Mouse (Mus musculus) liver, embryonic 14.5 days (tissue): ENCODE data around the gene Hist1h3g. TPM values are rescaled to one million over a fixed set of nuclear protein-coding genes. Genes with fewer than 3 reads are reported as not detected.
"Not testable (repeated sequence)": the region's sequence is repeated elsewhere in the genome, so short reads cannot be mapped to it uniquely, and the experiment has no call there.

Experiments used
- ATAC-seq: fragments of 200-750 bp; cut with Nextera tagmentation; 2 replicates; pipeline ENCODE4 v1.8.0; 2017; ENCODE audit warnings: moderate number of reproducible peaks, mild to moderate bottlenecking, moderate library complexity; ENCODE audit not compliant: insufficient read depth
- DNase-seq, 3 experiments: peaks; one replicate each; pipeline ENCODE4 v3.0.0-alpha.2; 2012 to 2013; ENCODE audit warnings: low read depth in 3 of 3, low spot score in 3 of 3
- H3K27ac ChIP-seq: fragments of 300-500 bp; sonication (generic); 2 replicates; pipeline ENCODE4 v1.5.1; 2014; ENCODE audit warnings: moderate library complexity, mild to moderate bottlenecking, control low read depth, inconsistent platforms
- H3K27me3 ChIP-seq: fragments of 300-500 bp; sonication (generic); 2 replicates; pipeline ENCODE4 v1.6.1; 2014; ENCODE audit warnings: mild to moderate bottlenecking, low read length, moderate library complexity; ENCODE audit not compliant: control insufficient read depth, insufficient read depth
- H3K36me3 ChIP-seq: fragments of 300-500 bp; sonication (generic); replicated peaks from 2 replicates; pipeline ENCODE4 v1.6.1; 2014; ENCODE audit warnings: low read depth; ENCODE audit not compliant: control insufficient read depth, insufficient read depth
- H3K4me1 ChIP-seq, 2 experiments: fragments of 200-500 bp in 1 of 2; fragments of 300-500 bp in 1 of 2; sonication (generic) in 1 of 2; replicated peaks; 2 replicates each; pipeline ENCODE4 v1.6.1; 2012 to 2014; ENCODE audit warnings: antibody characterized with exemption in 1 of 2, inconsistent platforms in 1 of 2, low read length in 1 of 2; ENCODE audit not compliant: control insufficient read depth in 2 of 2, insufficient read depth in 2 of 2
- H3K4me2 ChIP-seq: fragments of 300-500 bp; sonication (generic); 2 replicates; pipeline ENCODE4 v1.6.1; 2014; ENCODE audit warnings: low read depth, mild to moderate bottlenecking, control low read depth, moderate library complexity
- H3K4me3 ChIP-seq, 2 experiments: fragments of 200-500 bp in 1 of 2; fragments of 300-500 bp in 1 of 2; sonication (generic) in 1 of 2; 2 replicates each; pipeline ENCODE4 v1.5.1; 2012 to 2014; ENCODE audit warnings: low read depth in 2 of 2, low read length in 2 of 2, mild to moderate bottlenecking in 2 of 2, control low read depth in 1 of 2, inconsistent platforms in 1 of 2, moderate library complexity in 1 of 2; ENCODE audit not compliant: insufficient read depth in 1 of 2
- H3K9ac ChIP-seq: fragments of 300-500 bp; sonication (generic); replicated peaks from 2 replicates; pipeline ENCODE4 v1.6.1; 2014; ENCODE audit warnings: mild to moderate bottlenecking, control low read depth, moderate library complexity
- H3K9me3 ChIP-seq: fragments of 300-500 bp; sonication (generic); 2 replicates; pipeline ENCODE4 v1.6.1; 2016; ENCODE audit warnings: low read length, mixed read lengths; ENCODE audit not compliant: control insufficient read depth
- CTCF ChIP-seq: IDR thresholded peaks from 2 replicates; pipeline ENCODE4 v1.5.1; 2016; ENCODE audit warnings: antibody characterized with exemption, low read depth, control low read depth
- EP300 ChIP-seq: IDR thresholded peaks from 2 replicates; pipeline ENCODE4 v1.6.1; 2016; ENCODE audit warnings: antibody characterized with exemption, low read depth
- WGBS: fragments of 180-500 bp; shearing (Covaris S2); extraction: QIAGEN DNeasy Blood & Tissue Kit; methylation state at CpG from one replicate; pipeline ENCODE4 v1.1.7; 2014; ENCODE audit not compliant: insufficient replicate concordance; 5-methylcytosine and 5-hydroxymethylcytosine counted together
- polyA plus RNA-seq, 2 experiments: library from polyadenylated mRNA; depleted of rRNA in 1 of 2; stranded (reverse) in 1 of 2; unstranded in 1 of 2; fragments of >200 nt; fragmentation: Nextera tagmentation in 1 of 2; extraction: Ambion mirVana in 1 of 2; gene quantifications; 2 replicates each; pipeline versions ENCODE4 v1.2.1 to v1.2.3; 2012 to 2014

The Hist1h3g gene
- polyA plus RNA-seq, 2 experiments, result 8.6 to 48.1 TPM

DNA sequence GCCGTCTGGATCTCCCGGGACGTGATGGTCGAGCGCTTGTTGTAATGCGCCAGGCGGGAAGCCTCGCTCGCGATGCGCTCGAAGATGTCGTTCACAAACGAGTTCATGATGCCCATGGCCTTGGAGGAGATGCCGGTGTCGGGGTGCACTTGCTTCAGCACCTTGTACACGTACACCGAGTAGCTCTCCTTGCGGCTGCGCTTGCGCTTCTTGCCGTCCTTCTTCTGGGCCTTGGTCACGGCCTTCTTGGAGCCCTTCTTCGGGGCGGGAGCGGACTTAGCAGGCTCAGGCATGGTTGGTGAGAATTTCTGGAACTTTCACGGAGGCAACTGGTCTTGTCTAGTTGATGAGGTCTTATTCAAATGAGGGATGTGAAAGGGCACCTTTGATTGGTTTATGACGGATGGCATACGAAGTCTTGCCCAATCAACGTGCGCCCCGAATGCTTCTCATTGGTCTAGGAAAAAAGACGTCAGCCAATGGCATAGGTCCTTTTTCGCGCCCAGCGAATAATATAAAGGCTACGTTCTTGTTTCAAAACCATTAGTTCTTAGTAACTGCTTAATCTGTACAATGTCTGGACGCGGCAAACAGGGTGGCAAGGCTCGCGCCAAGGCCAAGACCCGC lies 38.8 kb downstream of the Hist1h3g start, which contains the start of the genes Hist1h2bf and Hist1h2ad:
Gene Hist1h2bf (minus strand): TSS at position 299 of the 627 bp plus-strand sequence.
Gene Hist1h2ad (plus strand): TSS at position 484 of the 627 bp plus-strand sequence.
- not testable (repeated sequence) for H3K27me3 ChIP-seq, H3K36me3 ChIP-seq, H3K9me3 ChIP-seq
- peak; percentile 71; the same call in 1 of the 2 replicates for TF ChIP-seq EP300
- Histone ChIP-seq H3K4me1 (peaks cover 18 to 19% of the 10 kb centered on the region in 2 experiments), H3K9ac (peak within 1 kb of the TSS; percentile 99), H3K4me3 (peak within 1 kb of the TSS; percentile 69 to 81), H3K27ac (peak within 1 kb of the TSS; percentile 98), H3K4me2 (peak within 1 kb of the TSS; percentile 96)
- ATAC-seq (peak; percentile 75), DNase-seq (peak; percentile 99 to 100 (median 99))
- under 1% methylated on average over 31 of the region's 42 CpGs for WGBS

- Histone ChIP-seq H3K4me1 (peaks cover 15 to 17% of the 10 kb centered on the region in 2 experiments), H3K4me3 (peak overlapping the region; percentile 43 to 69), H3K4me2 (peak overlapping the region; percentile 96), H3K27ac (peak overlapping the region; percentile 98), H3K9ac (peak overlapping the region; percentile 85)
- ATAC-seq, H3K36me3 ChIP-seq, H3K27me3 ChIP-seq, H3K9me3 ChIP-seq, DNase-seq: not testable (repeated sequence)
- WGBS, result 0% methylated on average over 5 of the region's 39 CpGs
These were observed 39.4 kb downstream of the Hist1h3g start for GRCm38 (mm10) chr13:23574546-23575170.

GRCm38 (mm10) chr13:23575271-23575851 lies 40.1 kb downstream of the Hist1h3g start, which contains the start of gene Hist1h3d:
Gene Hist1h3d (plus strand): TSS chr13:23575763.
- peak; percentile 68 for TF ChIP-seq EP300
- no peak for TF ChIP-seq CTCF
- peak within 1 kb of the TSS; percentile 98 for H3K27ac ChIP-seq
- WGBS, result under 1% methylated on average over 18 of the region's 18 CpGs
- H3K9me3 ChIP-seq, result no peaks in the 10 kb centered on the region
- H3K4me2 ChIP-seq, result peak within 1 kb of the TSS; percentile 96
- H3K36me3 ChIP-seq, result no peaks in the 10 kb centered on the region
- ATAC-seq (peak; percentile 26), DNase-seq (peak; percentile 89 to 91 (median 91))
- H3K4me3 ChIP-seq, result peak within 1 kb of the TSS; percentile 65 to 69
- H3K9ac ChIP-seq, result peak within 1 kb of the TSS; percentile 99
- peaks cover 12 to 14% of the 10 kb centered on the region in 2 experiments; a peak in 3 of 4 replicates for H3K4me1 ChIP-seq
- H3K27me3 ChIP-seq, result no peaks in the 10 kb centered on the region

- not testable (repeated sequence) for H3K36me3 ChIP-seq, H3K9me3 ChIP-seq, ATAC-seq, DNase-seq, H3K27me3 ChIP-seq
- peak overlapping the region; percentile 96 for H3K4me2 ChIP-seq
- peak overlapping the region; percentile 65 to 69 for H3K4me3 ChIP-seq
- H3K9ac ChIP-seq, result peak overlapping the region; percentile 99
- peaks cover 14 to 17% of the 10 kb centered on the region in 2 experiments; a peak in 3 of 4 replicates for H3K4me1 ChIP-seq
- peak overlapping the region; percentile 98 for H3K27ac ChIP-seq
- WGBS, result 0% methylated on average over 15 of the region's 40 CpGs
These were observed 40.7 kb downstream of the Hist1h3g start for GRCm38 (mm10) chr13:23575864-23576313.

- ATAC-seq (no peak), DNase-seq (no peak)
- Histone ChIP-seq H3K36me3 (no peaks in the 10 kb centered on the region), H3K9me3 (no peaks in the 10 kb centered on the region), H3K9ac (peak overlapping the region; percentile 99), H3K27ac (peak overlapping the region; percentile 98), H3K4me3 (peak overlapping the region; percentile 65 to 69), H3K4me1 (peaks cover 18% of the 10 kb centered on the region in 2 experiments), H3K4me2 (peak overlapping the region; percentile 96), H3K27me3 (no peaks in the 10 kb centered on the region)
- no peak; the same call in 1 of the 2 replicates for TF ChIP-seq EP300
- no peak for TF ChIP-seq CTCF
- 4% methylated on average over 7 of the region's 7 CpGs for WGBS
These were observed 41.2 kb downstream of the Hist1h3g start for GRCm38 (mm10) chr13:23576351-23576881.
